ENCODE assay signal across 10 mouse cellular contexts in the genomic region with DNA sequence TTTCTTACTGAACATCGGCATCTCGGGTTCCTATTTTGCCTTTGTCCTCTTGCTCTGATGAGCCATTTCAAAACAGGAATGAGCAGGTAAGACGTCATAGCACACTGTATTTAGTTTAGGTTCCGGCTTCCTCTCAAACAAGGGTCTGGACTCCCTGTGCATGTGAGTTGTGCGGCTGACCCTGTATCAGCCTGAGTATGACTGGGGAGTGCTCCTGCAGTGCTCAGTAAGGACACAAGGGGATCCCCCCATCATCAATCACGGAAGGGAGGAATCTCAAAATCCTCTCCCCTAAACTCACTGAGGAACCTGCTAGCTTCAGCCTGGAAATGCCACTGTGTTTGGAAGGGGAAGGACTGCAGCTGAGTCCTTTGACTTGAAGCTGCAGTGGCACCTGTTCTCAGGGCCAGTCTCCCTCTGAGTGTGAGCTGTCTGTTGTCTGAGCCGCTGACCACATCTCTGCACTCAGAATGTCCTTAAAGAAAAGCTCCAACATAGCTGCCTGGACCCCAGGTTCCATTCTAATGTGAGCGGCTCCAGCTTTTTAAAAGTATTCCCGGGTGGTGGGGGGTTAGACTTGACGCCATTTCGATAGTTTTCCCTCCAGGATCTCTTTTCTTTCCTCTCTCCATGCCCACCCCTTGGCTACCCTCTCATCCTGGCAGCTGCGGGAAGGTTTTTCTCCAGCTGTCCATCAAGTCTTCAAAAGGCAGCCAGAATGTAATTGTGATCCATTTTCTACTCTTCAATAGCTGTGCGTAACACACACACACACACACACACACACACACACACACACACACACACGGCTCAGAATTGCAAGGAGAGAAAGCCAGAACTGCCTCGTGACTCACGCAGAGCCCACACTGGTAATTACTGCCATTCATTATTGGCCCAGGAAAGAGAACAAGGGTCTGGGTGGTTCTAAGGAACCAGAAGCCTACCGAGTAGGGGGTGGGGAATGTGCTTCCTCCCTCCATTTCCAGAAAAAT.
A peak's percentile ranks its signal among the peaks of the same experiment; 100 is the strongest.
DNase-seq lines count a peak whose midpoint lies in the region; ATAC-seq lines count a peak whose summit lies in the region.
"Had no signal": no experiment of that assay in that cellular context is flagged by ENCODE, and none has a peak within 500 bp of the region (broad histone marks: within the 10 kb centered on the region; RNA-seq: fewer than 3 reads in every experiment).

No protein-coding gene starts in this region.

- WGBS in forebrain, embryonic 16.5 days, result 21% methylated on average over 16 of the region's 17 CpGs

- H3K27ac ChIP-seq in forebrain, embryonic 16.5 days (ENCODE audit: low read length), result peak overlapping the region; percentile 88
- H3K27ac ChIP-seq: heart, embryonic 15.5 days had no signal

- H3K36me3 ChIP-seq in forebrain, embryonic 16.5 days (ENCODE audit: control insufficient read depth, insufficient read depth), result no peaks in the 10 kb centered on the region
- H3K36me3 ChIP-seq: G1E; heart, embryonic 15.5 days had no signal

- 0 out of 2 replicates have a peak overlapping the region, but pooled peaks have one; percentile 33 for H3K9ac ChIP-seq in forebrain, embryonic 16.5 days (replicated peaks; ENCODE audit: low read depth, low read length)
- H3K9ac ChIP-seq: heart, embryonic 15.5 days had no signal

- peaks cover 21% of the 10 kb centered on the region for H3K4me1 ChIP-seq in forebrain, embryonic 16.5 days (replicated peaks; ENCODE audit: control insufficient read depth, insufficient read depth, low read length)
- H3K4me1 ChIP-seq: heart, embryonic 15.5 days had no signal

- H3K27me3 ChIP-seq in forebrain, embryonic 16.5 days (replicated peaks; ENCODE audit: control insufficient read depth, insufficient read depth, low read length), result no peaks in the 10 kb centered on the region
- H3K27me3 ChIP-seq: heart, embryonic 15.5 days had no signal

- intact Hi-C loops in heart, postnatal 36 days (cut with DNase I), result no loop called here

- DNase-seq in brain, embryonic 18.5 days (ENCODE audit: low read depth, low spot score), result peak; percentile 74
- DNase-seq in layer of hippocampus, postnatal 10 days (ENCODE audit: low spot score in 2 of 2), result peak; percentile 64 to 65
- peak; percentile 13 for DNase-seq in retina, embryonic 14.5 days (ENCODE audit: low spot score)
- no peak for DNase-seq in lung, adult 18-20 months
- no peak for DNase-seq in c-Kit-positive CD71-positive TER-119-positive erythroid progenitor cells, embryonic 14.5 days (ENCODE audit: low spot score)
- no peak for DNase-seq in cerebellum, adult 18-20 months
- DNase-seq in heart, postnatal 36 days, result no peak

- ATAC-seq in forebrain, embryonic 16.5 days, result peak; percentile 97

- no peaks in the 10 kb centered on the region for H3K9me3 ChIP-seq in forebrain, embryonic 16.5 days (ENCODE audit: control insufficient read depth, low read length)
- H3K9me3 ChIP-seq: G1E; heart, embryonic 15.5 days had no signal

- no peak overlapping the region for H3K4me3 ChIP-seq in forebrain, embryonic 16.5 days (replicated peaks; ENCODE audit: low read length)
- H3K4me3 ChIP-seq: heart, embryonic 15.5 days had no signal

- H3K4me2 ChIP-seq in forebrain, embryonic 16.5 days (ENCODE audit: low read length), result peak overlapping the region; percentile 29
- H3K4me2 ChIP-seq: heart, embryonic 15.5 days had no signal

Comparison
In these comparisons a context has a peak if more than half of its experiments do, and no peak if none do; other contexts are left out.
1. DNase-seq: peak in brain, embryonic 18.5 days (single experiment), layer of hippocampus, postnatal 10 days (2 of 2) and retina, embryonic 14.5 days (single experiment); none in lung, adult 18-20 months (0 of 2), c-Kit-positive CD71-positive TER-119-positive erythroid progenitor cells, embryonic 14.5 days (single experiment), cerebellum, adult 18-20 months (0 of 2) and heart, postnatal 36 days (0 of 2).